Mouse (Mus musculus): ENCODE results near the gene Rnf115.

DNA sequence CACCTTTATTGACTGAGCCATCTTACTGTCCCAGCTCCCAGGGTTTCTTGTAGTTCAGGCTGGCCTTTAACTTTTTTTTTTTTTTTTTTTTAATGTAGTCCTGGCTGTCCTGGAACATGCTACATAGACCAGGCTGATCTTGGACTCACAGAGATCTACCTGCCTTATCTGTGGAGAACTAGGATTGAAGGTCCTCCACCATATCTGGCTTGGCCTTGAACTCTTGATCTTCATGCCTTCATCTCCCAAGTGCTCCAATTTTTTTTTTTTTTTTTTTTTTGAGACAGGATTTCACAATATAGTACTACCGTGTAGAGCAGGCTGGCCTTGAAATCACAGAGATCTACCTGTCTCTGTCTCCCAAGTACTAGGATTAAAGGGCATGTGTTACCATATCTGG, 33.9 kb upstream of the Rnf115 start:
- no peak for TF ChIP-seq ZC3H11A (IDR thresholded peaks at IDR 0.05; ENCODE audit: borderline replicate concordance, low read depth, low read length)
- no peak for TF ChIP-seq CHD2 (IDR thresholded peaks at IDR 0.05; ENCODE audit: low read depth, low read length)
- no peak for TF ChIP-seq HCFC1 (IDR thresholded peaks at IDR 0.05; ENCODE audit: borderline replicate concordance, insufficient read depth, low read length)

Data from ES-E14 (cell line).